Mouse (Mus musculus) spleen, adult 12 weeks (tissue): ENCODE results near the gene Catsperz.

Source experiments
- DNase-seq: peaks from one replicate; pipeline ENCODE4 v3.0.0; 2022; ENCODE audit warnings: low spot score

Gene Catsperz

DNA sequence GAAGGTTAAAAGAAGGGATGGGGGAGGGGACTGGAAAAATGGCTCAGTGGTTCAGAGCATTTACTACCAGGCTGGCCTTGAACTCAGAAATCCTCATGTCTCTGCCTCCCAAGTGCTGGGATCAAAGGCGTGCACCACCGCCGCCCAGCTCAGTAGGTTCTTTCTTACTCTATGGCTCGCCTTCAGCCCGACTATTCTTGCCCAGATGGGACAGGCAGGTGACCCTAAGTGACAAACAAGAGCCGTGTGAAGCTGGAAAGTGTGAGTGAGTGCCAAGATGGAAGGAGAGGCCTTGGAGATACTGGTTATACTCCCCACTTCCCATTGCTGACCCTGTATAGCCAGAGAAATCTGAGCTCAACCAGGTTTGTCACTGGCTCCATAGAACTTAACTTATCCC is 18.5 kb upstream of the Catsperz start:
- DNase-seq, result no peak

DNA sequence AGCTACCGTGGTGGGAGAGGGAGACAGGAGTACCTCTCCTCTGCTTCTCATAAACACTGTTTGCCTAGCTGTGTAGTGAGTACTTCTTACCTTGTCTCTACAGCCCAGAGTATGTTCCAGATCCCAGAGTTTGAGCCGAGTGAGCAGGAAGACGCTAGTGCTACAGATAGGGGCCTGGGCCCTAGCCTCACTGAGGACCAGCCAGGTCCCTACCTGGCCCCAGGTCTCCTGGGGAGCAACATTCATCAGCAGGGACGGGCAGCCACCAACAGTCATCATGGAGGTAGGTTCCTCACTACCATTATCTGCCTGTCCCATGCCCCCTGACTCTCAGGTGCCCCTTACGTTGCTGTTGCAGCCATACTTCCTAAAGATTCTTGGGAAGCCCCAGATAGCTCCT is 17.6 kb upstream of the Catsperz start:
- no peak for DNase-seq

DNA sequence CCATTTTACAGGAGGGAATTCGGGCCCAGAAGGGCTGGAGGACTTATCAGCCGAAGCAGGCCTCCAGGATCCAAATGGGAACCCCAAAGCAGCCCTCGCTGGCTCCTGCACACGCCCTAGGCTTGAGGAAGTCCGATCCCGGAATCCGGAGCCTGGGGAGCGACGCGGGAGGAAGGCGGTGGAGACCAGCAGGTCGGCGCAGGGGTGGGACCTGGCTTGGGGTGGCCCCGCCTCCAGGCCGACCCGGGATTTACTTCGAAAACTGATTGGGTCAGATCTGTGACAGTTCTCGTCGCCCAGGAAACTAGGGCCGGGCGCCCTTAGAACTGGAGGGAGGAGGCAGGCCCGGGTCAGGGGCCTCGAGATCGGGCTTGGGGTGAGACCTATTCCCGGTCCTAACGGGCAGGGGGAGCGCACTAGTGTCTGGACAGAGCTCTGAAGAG is 17.1 kb upstream of the Catsperz start, which contains the start of gene Gpr137:
Gene Gpr137 (minus strand): TSS at position 232 of the 443 bp plus-strand sequence.
- DNase-seq, result peak; percentile 89

DNA sequence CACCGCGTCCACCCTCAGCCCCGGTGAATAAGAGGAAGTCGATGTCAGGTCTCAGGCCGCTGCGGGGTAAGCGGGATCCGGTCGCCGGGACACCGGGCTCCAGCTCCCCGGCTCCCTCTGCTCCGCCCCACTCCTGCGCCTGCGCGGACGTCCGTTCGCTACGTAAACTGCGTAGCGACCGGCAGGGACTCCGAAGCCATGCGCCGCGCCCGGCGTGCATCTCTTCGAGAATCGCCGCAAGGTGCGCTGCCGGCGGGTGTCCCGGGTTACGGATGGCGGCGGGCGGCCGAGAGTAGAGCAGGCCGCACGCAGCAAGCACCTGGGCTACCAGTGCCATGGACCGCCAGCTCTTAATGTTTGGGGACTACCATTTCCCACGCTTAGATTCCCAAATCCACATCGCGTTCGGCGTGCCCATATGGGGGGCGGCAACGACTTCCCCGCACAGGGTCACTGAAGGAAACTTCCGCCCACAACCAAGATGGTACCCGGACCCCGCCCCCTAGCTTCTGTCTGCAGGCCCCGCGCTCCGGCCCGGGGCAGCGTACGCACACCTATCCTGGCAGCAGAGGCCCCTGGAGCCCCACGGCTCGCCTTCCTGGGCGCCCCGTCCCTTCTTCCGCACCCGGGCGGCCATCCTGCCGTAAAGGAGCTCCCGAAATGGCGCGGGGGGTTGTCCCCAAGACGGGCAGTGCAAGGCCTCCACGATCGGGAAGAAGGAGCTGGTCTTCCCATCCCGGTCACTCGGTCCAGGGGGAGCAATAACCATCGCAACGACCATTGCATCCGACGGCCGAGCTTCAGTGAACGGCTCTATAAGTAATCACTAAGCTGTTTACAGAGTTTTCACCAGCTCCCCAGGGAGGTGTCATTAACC is 16.4 kb upstream of the Catsperz start, which contains the start of gene Bad:
Gene Bad (plus strand): TSS at position 490 of the 877 bp plus-strand sequence.
- peak; percentile 96 for DNase-seq

DNA sequence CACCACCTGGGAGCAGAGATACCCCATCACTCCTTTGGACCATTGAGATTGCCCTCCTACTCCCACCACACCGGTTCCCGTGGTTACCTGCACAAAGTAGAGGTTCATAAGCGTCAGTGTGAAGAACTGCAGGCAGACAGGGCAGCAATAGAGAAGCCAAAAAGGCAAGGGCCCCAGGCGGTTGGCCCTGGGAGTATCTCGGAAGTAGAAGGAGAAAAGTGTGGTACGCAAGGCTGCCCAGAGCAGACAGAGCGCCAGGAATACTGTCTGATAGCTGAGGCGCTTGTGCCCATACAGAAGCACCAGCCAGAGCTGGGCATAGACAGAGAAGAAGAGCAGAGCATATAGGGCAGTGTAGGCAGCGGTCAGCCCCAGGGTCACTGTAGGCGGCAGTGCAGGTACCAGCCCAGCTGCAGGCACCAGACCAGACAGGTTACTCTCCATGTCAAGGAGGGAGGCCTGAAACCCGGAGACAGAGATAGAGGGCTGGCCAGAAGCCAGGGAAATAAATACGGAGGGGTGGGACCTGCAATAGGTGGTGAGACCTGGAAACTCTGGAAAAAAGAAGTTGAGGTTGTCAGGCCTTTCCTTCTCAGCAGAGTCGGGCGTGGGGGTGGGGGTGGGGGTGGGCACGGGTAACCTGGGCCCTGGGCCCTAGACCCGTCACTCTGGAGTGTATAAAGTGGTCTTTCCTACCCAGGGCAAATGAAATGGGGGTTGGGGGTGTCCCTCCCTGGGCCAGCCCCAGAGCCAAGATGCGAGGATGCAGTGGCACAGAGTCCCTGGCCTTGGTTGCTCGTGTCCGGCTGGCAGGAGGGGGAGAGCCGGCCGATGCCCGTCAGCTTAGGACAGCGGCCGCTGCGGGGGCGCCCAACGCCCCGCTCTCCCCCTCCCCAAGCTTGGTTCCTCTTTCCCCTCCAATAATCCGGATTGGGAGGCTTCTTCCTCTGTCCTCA is 15.5 kb upstream of the Catsperz start:
- no peak for DNase-seq

DNA sequence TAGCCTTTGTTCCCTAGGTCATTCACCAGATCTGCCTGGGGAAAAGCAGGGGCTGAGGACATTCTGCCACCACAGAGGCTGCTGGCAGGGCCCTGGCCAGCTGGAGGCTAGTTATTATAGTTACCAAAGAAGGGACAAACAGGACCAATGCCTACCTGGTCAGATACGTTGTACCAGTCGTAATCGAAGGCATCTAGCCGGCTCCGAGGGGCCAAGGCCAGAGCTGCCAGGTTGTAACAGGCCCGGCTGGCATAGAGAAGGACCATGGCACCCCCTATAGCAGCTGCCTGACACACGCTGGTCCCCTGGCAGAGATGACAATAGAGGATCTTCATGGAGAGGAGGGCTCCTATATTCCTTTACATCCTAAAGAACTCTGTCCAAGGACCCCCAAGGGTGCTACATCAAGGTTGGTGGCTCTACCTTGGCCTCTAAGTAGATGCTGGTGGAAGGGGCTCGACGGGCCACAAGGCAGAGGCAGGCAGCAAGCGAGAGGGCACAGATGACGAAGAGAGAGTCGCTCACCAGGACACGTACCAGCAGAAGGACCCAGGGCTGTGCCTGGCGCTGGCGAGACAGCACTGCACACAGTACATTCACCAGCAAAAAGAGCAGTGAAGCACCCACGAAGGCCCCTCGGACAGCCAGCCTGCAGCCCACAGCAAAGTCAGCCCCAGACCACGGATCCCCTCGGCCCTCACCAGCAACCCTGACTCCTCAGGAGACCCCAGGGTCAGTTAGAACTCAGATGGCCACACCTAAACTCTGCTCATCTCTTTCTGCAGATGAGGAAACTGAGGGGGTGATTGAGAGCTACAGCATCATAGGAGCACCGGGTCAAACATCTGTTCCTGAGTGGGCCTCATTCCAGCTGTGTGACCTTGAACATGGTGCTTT is 14.2 kb upstream of the Catsperz start:
- no peak for DNase-seq

DNA sequence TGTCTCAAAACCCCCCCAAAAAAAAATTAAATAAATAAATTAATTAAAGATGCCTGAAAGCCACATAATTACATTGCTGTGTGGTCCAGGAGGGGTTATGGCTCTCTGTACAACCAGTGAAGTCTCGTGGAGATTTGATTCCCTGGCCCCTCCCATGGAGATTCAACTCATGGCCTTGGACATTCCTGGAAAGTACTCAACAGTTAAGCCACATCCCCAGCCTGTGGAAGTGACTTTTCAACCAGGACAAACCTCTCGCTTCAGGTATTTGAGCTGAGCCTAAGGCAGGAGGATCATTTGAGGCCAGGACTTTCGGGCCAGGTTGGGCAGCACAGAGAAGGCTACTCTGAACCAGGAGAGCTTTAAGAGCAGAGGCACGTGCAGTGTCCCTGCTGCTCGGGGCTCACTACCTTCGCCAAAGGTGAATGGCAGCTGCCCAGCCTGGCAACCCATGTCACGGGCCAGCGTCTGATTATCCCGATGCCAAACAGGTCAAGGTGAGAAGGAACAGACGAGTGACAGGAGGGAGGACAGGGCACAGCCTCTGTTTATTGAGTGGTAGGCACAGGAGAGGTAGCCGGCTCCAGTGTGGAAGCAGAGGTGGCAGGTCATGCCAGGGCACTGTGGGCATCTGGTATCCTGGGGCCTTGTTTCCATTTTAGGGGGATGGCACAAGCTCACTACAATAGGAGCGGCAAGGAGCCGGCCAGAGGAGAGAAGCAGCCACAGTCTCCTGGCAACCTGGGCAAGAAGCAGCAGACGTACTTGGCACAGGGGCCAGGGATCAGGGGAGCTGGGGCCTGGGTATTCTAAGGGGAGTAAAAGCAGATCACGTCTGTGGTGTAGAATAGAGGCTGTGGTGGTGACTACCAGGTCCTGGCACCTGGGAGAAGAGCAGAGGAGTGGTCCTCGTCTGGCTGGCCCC is 12.6 kb upstream of the Catsperz start:
- DNase-seq, result no peak

DNA sequence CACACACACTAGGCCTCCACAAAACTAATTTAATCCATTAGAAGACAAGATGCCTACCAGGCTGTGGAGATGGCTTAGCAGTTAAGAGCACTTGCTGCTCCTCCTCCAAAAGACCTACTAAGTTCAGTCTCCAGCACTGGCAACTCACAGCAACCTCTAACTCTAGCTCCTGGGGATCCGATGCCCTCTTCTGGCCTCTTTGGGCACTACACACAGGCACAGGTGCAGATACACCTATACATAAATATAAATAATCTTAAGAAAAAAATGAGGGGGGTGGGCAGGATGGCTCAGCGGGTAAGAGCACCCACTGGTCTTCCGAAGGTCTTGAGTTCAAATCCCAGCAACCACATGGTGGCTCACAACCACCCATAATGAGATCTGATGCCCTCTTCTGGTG is 11.1 kb upstream of the Catsperz start:
- no peak for DNase-seq

DNA sequence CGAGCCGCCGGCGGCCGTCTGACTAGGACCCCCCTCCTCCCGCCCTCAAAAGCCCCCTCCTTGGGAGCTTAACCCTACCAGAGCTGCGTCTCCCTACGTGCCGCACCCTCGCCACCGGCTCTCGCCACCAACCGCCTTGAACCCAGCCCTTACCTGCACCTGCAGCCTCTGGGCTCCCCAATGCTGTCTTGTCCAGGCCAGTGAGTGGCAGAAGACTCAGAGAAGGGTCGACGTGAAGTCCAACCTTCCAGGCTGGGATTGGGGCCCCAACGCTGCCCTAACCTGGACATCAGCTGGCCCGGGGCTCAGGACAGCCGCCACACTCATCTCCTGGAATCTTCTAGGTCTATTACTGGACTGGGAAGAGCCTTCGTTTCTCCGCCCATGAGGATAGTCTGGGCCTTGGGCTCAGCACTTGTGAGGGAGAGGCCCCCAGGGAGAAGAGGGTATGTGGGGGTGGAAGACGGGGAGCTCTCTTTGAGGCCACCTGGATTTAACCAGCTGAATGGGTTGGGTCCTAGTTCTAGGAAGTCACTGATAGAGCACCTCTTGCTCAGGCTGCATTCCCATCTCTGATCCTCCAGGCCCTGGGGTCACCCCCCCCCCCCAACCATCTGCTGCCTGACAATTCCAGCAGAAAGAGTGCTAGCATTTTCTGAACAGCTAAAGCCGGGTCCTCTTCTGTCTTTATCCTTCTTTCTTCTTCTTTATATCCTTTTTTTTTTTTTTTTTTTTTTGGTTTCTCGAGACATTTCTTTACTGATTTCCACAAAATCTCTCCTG is 9.2 kb upstream of the Catsperz start, which contains the start of gene Kcnk4:
Gene Kcnk4 (minus strand): TSS at position 321 of the 783 bp plus-strand sequence.
- DNase-seq, result no peak

DNA sequence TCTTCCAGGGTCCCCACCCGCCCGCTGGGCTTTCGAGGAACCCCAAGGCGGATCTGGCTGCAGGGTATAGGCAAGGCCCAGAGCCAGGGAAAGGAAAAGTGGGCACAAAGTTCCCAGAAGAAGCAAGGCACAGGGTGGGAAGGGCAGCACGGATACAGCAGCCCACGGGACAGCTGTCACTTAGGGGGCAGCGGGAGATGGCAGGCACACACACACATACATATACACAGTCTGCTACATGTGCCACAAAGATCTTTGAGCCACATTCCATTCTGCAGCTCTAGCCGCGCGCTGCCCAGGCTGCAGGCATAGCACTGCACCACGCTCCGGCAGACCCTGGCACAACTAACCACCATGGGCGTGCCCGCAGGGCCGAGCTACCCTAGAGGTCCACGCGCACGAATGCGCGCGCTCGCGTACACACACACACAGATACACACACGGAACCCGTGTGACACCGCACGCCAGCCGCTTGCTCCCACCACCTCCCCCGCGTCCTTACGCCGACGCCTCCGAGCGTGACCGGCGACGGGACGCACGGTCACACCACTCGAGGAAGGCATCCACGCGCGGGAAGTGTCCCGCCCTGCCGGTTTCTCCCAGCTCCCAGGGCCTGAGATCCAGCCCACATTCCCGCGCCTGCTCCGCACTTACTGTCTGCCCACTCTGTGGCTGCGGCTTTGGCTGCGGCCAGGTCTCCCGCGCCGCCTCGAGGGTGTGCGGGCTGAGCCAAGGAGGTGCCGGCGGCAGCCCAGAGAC is 8.4 kb upstream of the Catsperz start:
- DNase-seq, result no peak

DNA sequence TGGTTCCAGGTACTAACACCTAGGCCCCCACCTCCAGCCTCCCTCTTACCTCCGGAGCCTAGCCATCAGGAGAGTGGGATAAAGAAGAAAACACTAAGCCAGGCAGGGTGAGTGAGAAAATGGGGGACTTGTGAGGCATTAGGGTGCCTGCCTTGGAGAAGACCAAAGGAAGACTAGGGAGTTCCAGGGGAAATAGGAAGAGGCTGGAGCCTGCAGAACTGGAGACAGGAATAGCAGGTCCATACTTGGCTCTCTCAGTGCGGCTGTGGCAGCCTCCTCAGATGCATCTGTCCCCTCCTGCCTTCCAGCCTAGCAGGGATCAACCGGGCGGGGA is 7.9 kb upstream of the Catsperz start:
- DNase-seq, result no peak

DNA sequence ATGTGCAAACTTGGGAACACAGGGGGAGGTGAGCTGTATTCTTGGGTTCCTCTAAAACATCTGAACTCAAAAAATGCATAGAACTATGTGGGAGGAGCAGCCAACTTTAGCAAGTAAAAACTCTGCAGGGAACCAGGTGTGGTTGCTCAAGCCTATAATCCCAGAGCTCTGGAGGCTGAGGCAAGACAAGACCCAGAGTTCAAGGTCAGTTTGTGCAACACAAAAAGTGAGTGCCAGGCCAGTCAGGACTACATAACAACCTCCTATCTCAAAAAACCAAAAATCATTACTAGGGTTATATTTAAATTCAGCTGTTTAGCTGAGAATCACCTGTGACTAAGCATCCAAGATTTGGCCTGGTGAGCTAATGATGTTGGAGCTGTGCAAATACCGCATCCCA is 6.8 kb upstream of the Catsperz start:
- no peak for DNase-seq

DNA sequence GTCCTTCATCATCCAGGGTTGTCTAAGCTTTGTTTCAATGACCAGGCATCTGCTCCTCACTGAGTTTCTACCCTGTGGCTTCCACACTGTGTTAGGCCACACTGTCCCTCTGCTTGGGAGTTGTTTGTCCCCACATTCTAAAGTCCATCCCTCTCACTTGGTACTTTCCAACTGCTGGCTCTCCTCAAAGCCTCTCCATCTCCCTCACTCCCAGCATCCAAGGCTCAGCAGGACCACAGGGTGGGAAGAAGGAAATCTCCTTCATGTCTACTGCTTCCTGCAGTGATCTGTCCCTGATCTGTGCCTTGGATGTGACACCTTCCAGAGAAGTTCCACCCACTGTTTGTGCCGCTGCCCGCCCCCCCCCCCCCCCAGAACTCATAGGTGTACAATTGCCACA is 5.8 kb upstream of the Catsperz start:
- no peak for DNase-seq

DNA sequence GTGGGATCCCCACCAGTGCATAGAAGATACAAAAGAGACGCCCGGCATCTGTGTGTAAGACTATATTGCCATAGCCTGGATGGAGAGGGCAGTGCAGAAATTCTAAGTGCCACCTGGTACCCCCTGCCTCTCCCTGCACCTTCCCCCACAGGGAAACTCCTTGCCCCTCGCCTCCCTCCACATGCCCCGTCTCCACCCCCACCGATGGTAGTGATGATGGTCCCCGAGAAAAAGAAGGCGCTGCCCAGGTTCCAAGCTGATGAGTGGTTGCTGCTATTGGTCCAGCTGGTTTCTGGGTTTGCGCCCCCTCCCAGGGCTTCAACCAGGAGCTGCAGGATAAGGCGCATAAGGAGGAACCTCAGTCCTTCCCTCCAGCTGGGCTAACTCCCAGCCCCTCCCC is 2.9 kb upstream of the Catsperz start:
- DNase-seq, result no peak

DNA sequence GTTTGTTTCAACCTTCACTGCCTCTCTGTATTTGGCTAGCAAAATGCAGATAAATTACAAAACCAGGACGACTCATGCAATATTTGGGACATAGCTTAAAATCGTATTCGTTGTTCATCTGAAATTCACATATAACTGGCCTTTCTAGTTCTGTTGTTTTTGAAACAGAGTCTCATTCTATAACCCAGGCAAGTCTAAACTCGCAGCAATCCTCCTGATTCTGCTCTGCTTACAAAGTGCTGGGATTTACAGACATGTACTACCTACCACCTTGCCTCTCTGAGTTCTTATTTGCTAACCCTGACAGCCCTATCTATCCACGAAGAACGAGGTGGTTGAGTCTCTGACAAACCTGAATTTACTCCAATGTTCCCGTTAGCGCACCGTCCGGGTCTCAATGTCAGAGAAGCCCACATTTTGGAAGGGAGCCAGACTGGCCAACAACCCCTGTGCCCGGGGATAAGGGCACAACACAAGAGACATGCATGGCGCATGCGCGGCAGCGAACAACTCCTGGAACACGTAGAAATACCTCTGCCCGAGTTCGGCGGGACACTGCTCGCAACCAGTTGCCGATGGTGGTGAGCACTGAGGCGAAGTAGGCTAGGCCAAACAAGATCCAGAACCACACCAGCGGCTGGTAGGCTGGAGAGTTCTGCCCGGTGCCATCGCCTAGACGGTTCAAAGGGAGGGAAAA is 1.5 kb upstream of the Catsperz start:
- no peak for DNase-seq

DNA sequence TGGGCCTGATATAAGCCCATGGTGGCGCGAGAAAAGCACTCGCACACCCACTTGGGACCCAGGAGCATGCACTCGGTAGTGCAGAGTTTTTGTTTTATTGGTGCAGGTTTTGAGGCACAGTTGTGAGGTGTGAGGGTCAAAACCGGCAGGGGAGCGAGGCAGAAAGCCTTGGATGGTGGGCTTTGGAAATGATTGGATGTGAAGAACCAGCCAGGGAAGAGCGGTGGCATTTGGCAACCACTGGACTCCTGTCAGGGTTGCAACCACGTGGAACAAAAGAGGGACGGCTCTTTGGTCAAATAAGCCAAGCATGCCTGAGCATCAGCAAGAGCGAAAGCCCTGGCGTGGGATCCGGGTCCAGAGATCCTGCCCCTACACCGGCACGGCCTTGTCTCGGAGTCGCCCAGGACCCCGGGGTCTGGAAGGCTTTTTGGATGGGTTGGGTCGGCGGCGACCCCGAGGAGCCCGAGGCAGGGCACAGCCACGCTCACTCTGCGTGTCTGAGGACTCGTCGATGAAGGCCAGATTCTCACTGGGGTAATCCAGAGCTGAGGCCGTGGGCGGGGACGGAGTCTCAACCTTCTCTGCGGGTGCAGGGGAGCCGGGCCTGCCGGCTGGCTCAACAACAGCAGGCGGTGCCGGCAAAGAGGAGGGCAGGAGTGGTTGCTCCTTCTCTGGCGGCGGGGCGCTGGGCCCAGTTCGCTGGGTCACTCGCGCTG is 590 bp upstream of the Catsperz start:
- DNase-seq, result no peak

DNA sequence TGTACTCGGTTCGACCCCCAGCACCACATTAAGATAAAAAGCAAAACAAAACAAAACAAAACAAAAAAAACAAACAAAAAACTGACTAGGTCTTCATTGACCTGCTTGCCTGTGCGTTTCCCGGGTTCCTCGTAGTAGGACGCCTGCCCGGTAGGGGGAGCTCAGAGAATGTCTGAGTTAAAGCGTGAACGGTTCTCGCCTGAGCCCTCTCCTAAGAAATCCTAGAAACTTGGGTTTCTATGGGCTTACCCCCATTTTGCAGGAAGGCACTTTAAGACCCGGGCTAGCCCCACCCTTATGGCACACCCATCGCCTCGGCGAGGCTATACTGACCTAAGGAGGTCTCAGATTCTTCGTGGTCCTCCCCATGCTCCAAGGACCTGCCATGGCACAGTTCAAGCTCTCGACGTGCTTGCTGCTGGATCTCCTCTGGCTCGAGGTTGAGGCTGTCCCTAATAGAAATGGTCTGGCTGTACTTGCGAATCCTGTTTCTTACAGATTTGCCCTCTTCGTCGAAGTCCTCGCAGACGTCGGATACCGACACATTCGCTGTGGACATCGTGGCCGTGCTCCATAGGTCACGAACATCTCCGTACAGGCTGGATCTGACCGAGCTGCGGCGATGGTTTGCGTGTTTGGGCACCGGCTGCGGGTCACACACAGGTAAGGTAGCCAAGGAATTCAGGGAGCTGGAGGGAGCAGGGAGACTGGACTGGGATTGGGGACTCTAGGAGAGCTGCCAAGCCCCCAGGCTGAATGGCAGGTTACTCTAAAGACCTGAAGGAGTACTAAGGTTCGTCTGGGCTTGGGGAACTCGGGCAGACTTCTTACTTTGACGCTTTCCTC is 496 bp downstream of the Catsperz start:
- DNase-seq, result peak; percentile 64
